ENCODE assay signal across 8 mouse cellular contexts in genomic region chr5:125067673-125068072, GRCm38 (mm10).
DNase-seq lines count a peak whose midpoint lies in the region; ATAC-seq and TF ChIP-seq lines count a peak whose summit lies in the region.

No protein-coding gene starts in this region.

- no peaks in the 10 kb centered on the region for H3K27me3 ChIP-seq in forebrain, embryonic 12.5 days
- H3K27me3 ChIP-seq in forebrain, embryonic 11.5 days (ENCODE audit: control insufficient read depth, insufficient read depth, low read length): no peaks in the 10 kb centered on the region
- no peaks in the 10 kb centered on the region for H3K27me3 ChIP-seq in midbrain, embryonic 12.5 days
- H3K27me3 ChIP-seq in midbrain, postnatal 0 days (ENCODE audit: insufficient read depth, low read length): no peaks in the 10 kb centered on the region
- no peaks in the 10 kb centered on the region for H3K27me3 ChIP-seq in neural tube, embryonic 13.5 days
- no peaks in the 10 kb centered on the region for H3K27me3 ChIP-seq in cerebellum, adult 2 months (ENCODE audit: control insufficient read depth, insufficient read depth, low read length)

- DNase-seq in forebrain, embryonic 11.5 days (ENCODE audit: low spot score): no peak
- no peak for DNase-seq in midbrain, postnatal 0 days (ENCODE audit: low spot score)
- peak; percentile 43 to 70 for DNase-seq in kidney, postnatal 25 days
- no peak for DNase-seq in right cerebral cortex, postnatal 10 days (ENCODE audit: low spot score in 2 of 2)
- no peak for DNase-seq in cerebellum, adult 2 months

- 94% methylated on average over 14 of the region's 14 CpGs for WGBS in forebrain, embryonic 12.5 days
- WGBS in forebrain, embryonic 11.5 days: 93% methylated on average over 14 of the region's 14 CpGs
- 95% methylated on average over 14 of the region's 14 CpGs for WGBS in midbrain, embryonic 12.5 days
- WGBS in midbrain, postnatal 0 days: 91% methylated on average over 14 of the region's 14 CpGs
- 54% methylated on average over 14 of the region's 14 CpGs for WGBS in neural tube, embryonic 13.5 days
- 85% methylated on average over 14 of the region's 14 CpGs for WGBS in cerebellum, adult 2 months

- H3K4me3 ChIP-seq in forebrain, embryonic 12.5 days (replicated peaks): no peak overlapping the region
- H3K4me3 ChIP-seq in forebrain, embryonic 11.5 days (ENCODE audit: low read depth, low read length): no peak overlapping the region
- H3K4me3 ChIP-seq in midbrain, embryonic 12.5 days: no peak overlapping the region
- no peak overlapping the region for H3K4me3 ChIP-seq in midbrain, postnatal 0 days (ENCODE audit: low read depth, low read length)
- no peak overlapping the region for H3K4me3 ChIP-seq in neural tube, embryonic 13.5 days
- H3K4me3 ChIP-seq in cerebellum, adult 2 months (replicated peaks; ENCODE audit: insufficient read depth, low read depth, low read length): no peak overlapping the region

- H3K9ac ChIP-seq in forebrain, embryonic 12.5 days: no peak overlapping the region
- no peak overlapping the region for H3K9ac ChIP-seq in forebrain, embryonic 11.5 days (ENCODE audit: low read length)
- H3K9ac ChIP-seq in midbrain, embryonic 12.5 days (replicated peaks): no peak overlapping the region
- H3K9ac ChIP-seq in midbrain, postnatal 0 days (replicated peaks; ENCODE audit: low read length, poor library complexity, severe bottlenecking): no peak overlapping the region
- H3K9ac ChIP-seq in neural tube, embryonic 13.5 days: 0 out of 2 replicates have a peak overlapping the region, but pooled peaks have one; percentile 66

- TF ChIP-seq POLR2A in cerebellum, adult 2 months (IDR thresholded peaks at IDR 0.05; ENCODE audit: borderline replicate concordance, insufficient read depth, low read length): no peak

- no peaks in the 10 kb centered on the region for H3K9me3 ChIP-seq in forebrain, embryonic 12.5 days
- H3K9me3 ChIP-seq in forebrain, embryonic 11.5 days (ENCODE audit: control insufficient read depth, low read length): no peaks in the 10 kb centered on the region
- no peaks in the 10 kb centered on the region for H3K9me3 ChIP-seq in midbrain, embryonic 12.5 days
- no peaks in the 10 kb centered on the region for H3K9me3 ChIP-seq in midbrain, postnatal 0 days (ENCODE audit: low read length)
- no peaks in the 10 kb centered on the region for H3K9me3 ChIP-seq in neural tube, embryonic 13.5 days

- peaks cover 61% of the 10 kb centered on the region for H3K36me3 ChIP-seq in forebrain, embryonic 12.5 days (replicated peaks)
- no peaks in the 10 kb centered on the region; the same call in 1 of the 2 replicates for H3K36me3 ChIP-seq in forebrain, embryonic 11.5 days (ENCODE audit: control insufficient read depth, insufficient read depth, low read length)
- H3K36me3 ChIP-seq in midbrain, embryonic 12.5 days: peaks cover 51% of the 10 kb centered on the region
- H3K36me3 ChIP-seq in midbrain, postnatal 0 days (ENCODE audit: insufficient read depth, low read length): peaks cover 33% of the 10 kb centered on the region
- peaks cover 58% of the 10 kb centered on the region for H3K36me3 ChIP-seq in neural tube, embryonic 13.5 days

- no peak for ATAC-seq in forebrain, embryonic 12.5 days (ENCODE audit: low FRiP score)
- ATAC-seq in forebrain, embryonic 11.5 days (replicated peaks; ENCODE audit: low FRiP score): no peak
- ATAC-seq in midbrain, embryonic 12.5 days (ENCODE audit: low FRiP score, low read depth): no peak
- ATAC-seq in midbrain, postnatal 0 days (ENCODE audit: low FRiP score): no peak
- ATAC-seq in neural tube, embryonic 13.5 days (ENCODE audit: low read depth): no peak

- H3K4me2 ChIP-seq in forebrain, embryonic 12.5 days: no peak overlapping the region
- no peak overlapping the region for H3K4me2 ChIP-seq in forebrain, embryonic 11.5 days (ENCODE audit: low read depth, low read length, severe bottlenecking)
- no peak overlapping the region for H3K4me2 ChIP-seq in midbrain, embryonic 12.5 days (replicated peaks)
- no peak overlapping the region for H3K4me2 ChIP-seq in midbrain, postnatal 0 days (ENCODE audit: low read depth, low read length, poor library complexity, severe bottlenecking)
- no peak overlapping the region for H3K4me2 ChIP-seq in neural tube, embryonic 13.5 days

- H3K27ac ChIP-seq in forebrain, embryonic 12.5 days: peak overlapping the region; percentile 69
- H3K27ac ChIP-seq in forebrain, embryonic 11.5 days (ENCODE audit: low read depth, low read length): no peak overlapping the region
- peak overlapping the region; percentile 58; the same call in 1 of the 2 replicates for H3K27ac ChIP-seq in midbrain, embryonic 12.5 days (replicated peaks)
- no peak overlapping the region for H3K27ac ChIP-seq in midbrain, postnatal 0 days (ENCODE audit: low read depth, low read length)
- peak overlapping the region; percentile 96 for H3K27ac ChIP-seq in neural tube, embryonic 13.5 days (replicated peaks)
- no peak overlapping the region for H3K27ac ChIP-seq in cerebellum, adult 2 months (ENCODE audit: insufficient read depth, low read length)

- TF ChIP-seq CTCF in midbrain, postnatal 0 days (IDR thresholded peaks at IDR 0.05): no peak
- no peak for TF ChIP-seq CTCF in cerebellum, adult 2 months (IDR thresholded peaks at IDR 0.05; ENCODE audit: borderline replicate concordance, insufficient read depth, low read depth, low read length)

- H3K4me1 ChIP-seq in forebrain, embryonic 12.5 days: peaks cover 30% of the 10 kb centered on the region
- no peaks in the 10 kb centered on the region for H3K4me1 ChIP-seq in forebrain, embryonic 11.5 days (replicated peaks; ENCODE audit: control insufficient read depth, insufficient read depth, low read length)
- H3K4me1 ChIP-seq in midbrain, embryonic 12.5 days: peaks cover 34% of the 10 kb centered on the region
- no peaks in the 10 kb centered on the region for H3K4me1 ChIP-seq in midbrain, postnatal 0 days (ENCODE audit: insufficient read depth, low read length)
- peaks cover 81% of the 10 kb centered on the region for H3K4me1 ChIP-seq in neural tube, embryonic 13.5 days (replicated peaks)
- H3K4me1 ChIP-seq in cerebellum, adult 2 months (ENCODE audit: control insufficient read depth, insufficient read depth, low read length): peaks cover 29% of the 10 kb centered on the region

Comparison
In these comparisons a context has a peak if more than half of its experiments do, and no peak if none do; other contexts are left out.
1. H3K27ac ChIP-seq: peak in forebrain, embryonic 12.5 days (single experiment), midbrain, embryonic 12.5 days (single experiment) and neural tube, embryonic 13.5 days (single experiment); none in forebrain, embryonic 11.5 days (single experiment), midbrain, postnatal 0 days (single experiment) and cerebellum, adult 2 months (single experiment).
2. DNase-seq: peak in kidney, postnatal 25 days (2 of 2); none in forebrain, embryonic 11.5 days (single experiment), midbrain, postnatal 0 days (single experiment), right cerebral cortex, postnatal 10 days (0 of 2) and cerebellum, adult 2 months (0 of 2).